Mouse (Mus musculus) embryonic facial prominence, embryonic 14.5 days (tissue): Measurements from ENCODE around the gene C2cd2. TPM values are rescaled to one million over a fixed set of nuclear protein-coding genes. Genes with fewer than 3 reads are reported as not detected.

Source experiments
- microRNA-seq: library from miRNA; unstranded; fragments of <30 nt; microRNA quantifications from one replicate; pipeline ENCODE4, GENCODE M21; 2016; ENCODE audit warnings: borderline number of aligned reads
- polyA plus RNA-seq: library from polyadenylated mRNA; unstranded; fragments of >200 nt; fragmentation: Nextera tagmentation; extraction: Ambion mirVana; gene quantifications from 2 replicates; pipeline ENCODE4 v1.2.1, GENCODE M21; 2014

C2cd2 gene
- polyA plus RNA-seq, 1 experiment from 2014 or later: 24.5 TPM

Small RNA genes within 50 kb of the gene (microRNA-seq; reads per million reads assigned to microRNA genes)
- not detected for gene Mir6964

Other genes with a start within 250 kb of the C2cd2 start
- 11.1 and 13.8 TPM in 2 replicates for gene Ripk4, start 198.8 kb downstream of the C2cd2 start, polyA plus RNA-seq
- gene Prdm15, start 110.7 kb downstream of the C2cd2 start, polyA plus RNA-seq: 8.7 and 9.4 TPM in 2 replicates
- gene Zbtb21, start within 50 bp of the C2cd2 start, polyA plus RNA-seq: 14.1 and 14.3 TPM in 2 replicates
- gene B230307C23Rik, start 34.7 kb upstream of the C2cd2 start, polyA plus RNA-seq: 33.6 and 34.2 TPM in 2 replicates
- gene A630089N07Rik, start 119.9 kb upstream of the C2cd2 start, polyA plus RNA-seq: 14.4 and 17.1 TPM in 2 replicates